Mouse (Mus musculus) intestine, postnatal 0 days (tissue): ENCODE measurements around the gene Dhrs7c. TPM values are rescaled to one million over a fixed set of nuclear protein-coding genes. Genes with fewer than 3 reads are reported as not detected.

Source experiments
- ATAC-seq: fragments of 200-750 bp; cut with Nextera tagmentation; 2 replicates; pipeline ENCODE4 v1.8.0; 2017; ENCODE audit warnings: mild to moderate bottlenecking, moderate TSS enrichment, moderate library complexity
- H3K27ac ChIP-seq: fragments of 300-500 bp; sonication (generic); 2 replicates; pipeline ENCODE4 v1.5.1; 2014; ENCODE audit warnings: mild to moderate bottlenecking, low read depth, low read length, moderate library complexity
- H3K27me3 ChIP-seq: fragments of 300-500 bp; sonication (generic); replicated peaks from 2 replicates; pipeline ENCODE4 v1.6.1; 2014; ENCODE audit warnings: low read length, mixed read lengths; ENCODE audit not compliant: control insufficient read depth, insufficient read depth
- H3K36me3 ChIP-seq: fragments of 300-500 bp; sonication (generic); 2 replicates; pipeline ENCODE4 v1.6.1; 2014; ENCODE audit warnings: mild to moderate bottlenecking, moderate library complexity; ENCODE audit not compliant: control insufficient read depth, insufficient read depth
- H3K4me1 ChIP-seq: fragments of 300-500 bp; sonication (generic); replicated peaks from 2 replicates; pipeline ENCODE4 v1.6.1; 2014; ENCODE audit warnings: antibody characterized with exemption, low read length, mixed read lengths; ENCODE audit not compliant: control insufficient read depth, insufficient read depth
- H3K4me2 ChIP-seq: fragments of 300-500 bp; sonication (generic); replicated peaks from 2 replicates; pipeline ENCODE4 v1.6.1; 2014; ENCODE audit warnings: low read depth, mild to moderate bottlenecking, moderate library complexity
- H3K4me3 ChIP-seq: fragments of 300-500 bp; sonication (generic); 2 replicates; pipeline ENCODE4 v1.5.1; 2014; ENCODE audit warnings: low read depth, low read length
- H3K9ac ChIP-seq: fragments of 300-500 bp; sonication (generic); 2 replicates; pipeline ENCODE4 v1.6.1; 2014; ENCODE audit warnings: mild to moderate bottlenecking, low read depth, low read length
- H3K9me3 ChIP-seq: fragments of 300-500 bp; sonication (generic); 2 replicates; pipeline ENCODE4 v1.6.1; 2016; ENCODE audit warnings: mixed run types; ENCODE audit not compliant: control insufficient read depth
- CTCF ChIP-seq: sonication (generic); IDR thresholded peaks from 2 replicates; pipeline ENCODE4 v1.5.1; 2016; ENCODE audit warnings: low read depth, mild to moderate bottlenecking, control low read depth, antibody characterized with exemption, moderate library complexity
- WGBS: fragments of 180-500 bp; shearing (Covaris S2); extraction: QIAGEN DNeasy Blood & Tissue Kit; methylation state at CpG from one replicate; pipeline ENCODE4 v1.1.7; 2014; 5-methylcytosine and 5-hydroxymethylcytosine counted together
- polyA plus RNA-seq: library from polyadenylated mRNA; unstranded; fragments of >200 nt; fragmentation: Nextera tagmentation; extraction: Ambion mirVana; gene quantifications from 2 replicates; pipeline ENCODE4 v1.2.1, GENCODE M21; 2015

Gene Dhrs7c
- polyA plus RNA-seq: not detected in 2 replicates

DNA sequence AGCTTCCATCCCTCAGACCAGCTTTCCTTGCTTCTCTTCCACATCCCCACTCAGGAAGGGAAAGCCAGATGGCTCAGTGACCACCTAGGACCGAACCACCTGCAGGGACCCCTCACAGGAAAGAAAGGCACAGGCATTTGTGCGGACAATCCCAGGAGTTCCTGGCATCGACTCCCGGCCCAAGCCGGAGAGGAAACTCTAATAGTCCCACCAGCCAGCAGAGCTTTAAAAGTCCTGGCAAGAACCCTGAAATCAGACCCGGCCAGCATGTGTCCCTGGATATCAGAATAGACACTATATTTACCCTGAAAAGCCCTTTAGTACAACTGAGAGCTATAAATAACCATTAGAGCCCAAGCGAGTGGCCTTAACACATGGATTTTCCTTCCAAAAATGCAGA, at the start of gene Dhrs7c:
TSS of gene Dhrs7c (plus strand) at position 257 of the 400 bp plus-strand sequence.
- H3K4me1 ChIP-seq: no peaks in the 10 kb centered on the region
- WGBS: 70% methylated on average over 7 of the region's 7 CpGs

DNA sequence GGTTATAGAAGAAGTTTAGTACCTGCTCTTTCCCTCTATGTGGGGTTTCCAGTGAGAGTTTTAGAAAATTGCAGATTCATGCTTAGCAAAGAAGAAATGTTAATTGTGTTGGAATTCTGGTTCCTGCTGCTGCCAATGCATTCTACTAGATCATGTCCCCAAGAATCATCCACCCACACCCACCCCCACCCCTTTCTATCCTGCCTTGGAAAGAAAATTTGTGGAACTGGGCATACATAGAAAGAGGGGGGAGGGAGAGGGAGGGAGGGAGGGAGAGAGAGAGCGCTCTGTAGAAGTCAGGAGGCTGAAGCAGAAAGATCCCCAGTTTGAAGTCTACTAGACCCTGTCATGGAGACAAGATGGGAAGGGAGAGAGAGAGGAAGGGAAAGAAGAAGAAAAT, 41.7 kb upstream of the Dhrs7c start:
- no peak for ATAC-seq
- H3K27ac ChIP-seq: no peak overlapping the region
- no peak for TF ChIP-seq CTCF
- H3K4me2 ChIP-seq: no peak overlapping the region
- no peaks in the 10 kb centered on the region for H3K27me3 ChIP-seq
- H3K36me3 ChIP-seq: no peaks in the 10 kb centered on the region
- H3K9ac ChIP-seq: no peak overlapping the region
- WGBS: 100% methylated on average over 1 of the region's 1 CpGs
- no peak overlapping the region for H3K4me3 ChIP-seq
- no peaks in the 10 kb centered on the region for H3K4me1 ChIP-seq
- H3K9me3 ChIP-seq: no peaks in the 10 kb centered on the region

More for the DNA sequence above, at the start of gene Dhrs7c:
- Histone ChIP-seq H3K9ac (no peak within 1 kb of the TSS), H3K4me2 (no peak within 1 kb of the TSS), H3K4me3 (no peak within 1 kb of the TSS), H3K27ac (no peak within 1 kb of the TSS), H3K27me3 (no peaks in the 10 kb centered on the region), H3K9me3 (no peaks in the 10 kb centered on the region), H3K36me3 (no peaks in the 10 kb centered on the region)
- ATAC-seq: no peak
- TF ChIP-seq CTCF: no peak

DNA sequence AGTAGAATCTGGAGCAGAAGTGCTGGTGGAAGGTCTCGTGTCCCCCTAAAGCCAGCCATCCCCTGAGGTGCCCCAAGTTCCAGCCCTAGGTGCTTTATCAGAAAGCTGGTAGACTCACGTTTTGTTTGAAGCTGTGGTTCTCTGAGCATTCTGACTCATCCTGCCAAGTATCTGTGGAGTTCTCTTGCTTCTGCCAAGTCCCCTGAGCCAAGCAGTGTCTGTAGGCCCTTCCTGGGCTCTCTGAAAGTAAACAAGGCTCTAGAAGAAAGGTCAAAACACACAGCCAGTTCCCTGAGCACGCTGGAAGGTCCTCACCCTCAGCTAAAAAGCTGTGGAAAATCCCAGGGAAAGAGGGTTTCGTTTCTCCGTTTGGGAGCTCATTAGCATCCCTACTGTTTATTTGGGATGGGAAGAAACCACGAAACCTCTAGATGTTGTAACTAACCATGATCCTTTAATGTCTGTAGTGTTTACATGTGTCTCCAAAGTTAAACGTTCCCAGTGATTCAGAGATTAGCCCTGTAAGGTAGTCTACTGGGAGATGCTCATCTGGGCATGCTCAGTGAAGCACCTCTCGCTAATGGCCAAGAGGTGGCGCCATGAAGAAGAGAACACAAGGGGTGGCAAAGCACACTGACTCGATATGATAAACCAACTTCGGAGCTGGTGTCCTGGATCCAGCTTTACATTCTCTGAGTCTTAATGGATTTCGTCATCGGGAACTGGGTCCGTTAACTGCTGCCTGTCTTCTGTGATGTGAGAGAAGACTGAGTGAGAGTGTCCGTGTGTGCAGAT, 40.4 kb upstream of the Dhrs7c start:
- no peak for ATAC-seq
- no peak overlapping the region for H3K27ac ChIP-seq
- 58% methylated on average over 15 of the region's 15 CpGs for whole genome bisulfite sequencing

DNA sequence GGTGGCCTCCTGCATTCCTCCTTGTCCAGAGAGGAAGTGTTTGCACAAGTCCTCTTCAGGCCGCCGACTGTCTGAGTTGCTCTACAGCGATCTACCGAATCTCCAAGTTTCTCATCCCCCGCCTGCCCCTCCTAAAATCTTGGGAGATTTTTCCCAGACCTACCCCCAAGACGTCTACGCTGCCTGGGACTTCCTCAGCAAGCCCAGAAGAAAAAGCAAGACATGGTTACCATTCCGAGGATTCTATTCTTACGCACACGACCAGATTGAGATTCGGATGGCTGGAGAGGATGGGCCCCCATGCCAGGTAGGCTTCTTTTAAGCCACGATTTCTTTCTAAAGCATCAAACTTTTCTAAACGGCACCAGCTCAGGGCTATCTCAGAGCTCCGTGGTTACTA, 26.9 kb upstream of the Dhrs7c start, which contains the start of gene Glp2r:
TSS of gene Glp2r (minus strand) at position 101 of the 400 bp plus-strand sequence.
- Histone ChIP-seq H3K4me3 (no peak within 1 kb of the TSS), H3K27me3 (no peaks in the 10 kb centered on the region), H3K27ac (peak within 1 kb of the TSS; percentile 41), H3K9me3 (no peaks in the 10 kb centered on the region), H3K9ac (no peak within 1 kb of the TSS), H3K4me2 (no peak within 1 kb of the TSS), H3K4me1 (no peaks in the 10 kb centered on the region), H3K36me3 (no peaks in the 10 kb centered on the region)
- TF ChIP-seq CTCF: no peak
- ATAC-seq: no peak
- WGBS: 54% methylated on average over 14 of the region's 14 CpGs

More for the DNA sequence above, 40.4 kb upstream of the Dhrs7c start:
- H3K4me3 ChIP-seq: no peak overlapping the region
- H3K9ac ChIP-seq: no peak overlapping the region
- H3K4me2 ChIP-seq: no peak overlapping the region
- no peaks in the 10 kb centered on the region for H3K36me3 ChIP-seq
- TF ChIP-seq CTCF: peak; percentile 56
- H3K9me3 ChIP-seq: no peaks in the 10 kb centered on the region
- H3K4me1 ChIP-seq: no peaks in the 10 kb centered on the region
- H3K27me3 ChIP-seq: no peaks in the 10 kb centered on the region

DNA sequence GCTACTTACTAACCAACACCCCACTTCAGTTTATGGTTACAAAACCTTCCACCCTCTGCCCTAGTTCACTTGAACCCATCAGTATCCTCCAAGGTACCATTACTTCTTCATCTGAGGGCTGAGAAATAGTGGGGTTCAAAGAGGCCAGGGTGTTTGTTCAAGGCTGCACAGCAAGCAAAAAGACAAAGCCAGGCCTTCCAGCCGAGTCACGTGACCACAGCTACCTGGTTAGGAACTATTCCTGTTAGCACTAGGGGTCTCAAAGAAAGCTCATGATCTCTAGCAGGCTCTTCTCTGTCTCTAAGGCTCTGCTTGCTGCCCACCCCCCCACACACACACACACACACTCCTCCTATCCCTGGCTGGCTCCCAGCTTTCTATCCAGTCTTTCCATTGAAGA, 26.3 kb upstream of the Dhrs7c start:
- Histone ChIP-seq H3K4me1 (no peaks in the 10 kb centered on the region), H3K4me2 (no peak overlapping the region), H3K9ac (no peak overlapping the region), H3K36me3 (no peaks in the 10 kb centered on the region), H3K4me3 (no peak overlapping the region), H3K27ac (0 out of 2 replicates have a peak overlapping the region, but pooled peaks have one; percentile 41), H3K9me3 (no peaks in the 10 kb centered on the region), H3K27me3 (no peaks in the 10 kb centered on the region)
- no peak for TF ChIP-seq CTCF
- ATAC-seq: no peak
- WGBS: 57% methylated on average over 2 of the region's 2 CpGs

DNA sequence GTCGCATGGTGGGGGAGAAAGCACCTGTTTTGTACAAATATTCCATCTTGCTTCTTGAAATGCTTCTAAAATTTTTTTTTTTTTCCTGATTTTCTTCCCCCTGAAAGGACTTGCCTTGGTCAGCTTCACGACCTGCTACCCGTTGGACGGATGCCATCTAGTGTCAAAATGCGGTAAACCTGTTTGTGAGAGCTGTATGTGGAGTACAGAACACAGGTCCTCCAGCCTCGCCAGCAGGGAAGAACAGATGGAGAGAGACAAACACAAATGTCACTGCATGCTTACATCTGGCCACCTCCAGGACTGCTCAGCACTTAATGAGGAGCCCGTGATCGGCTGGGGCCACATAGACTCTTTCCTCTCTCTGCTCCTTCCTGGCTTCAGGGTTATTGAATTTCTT, 25.4 kb upstream of the Dhrs7c start:
- Histone ChIP-seq H3K4me2 (no peak overlapping the region), H3K4me3 (no peak overlapping the region), H3K27me3 (no peaks in the 10 kb centered on the region), H3K9me3 (no peaks in the 10 kb centered on the region), H3K27ac (no peak overlapping the region), H3K4me1 (no peaks in the 10 kb centered on the region), H3K36me3 (no peaks in the 10 kb centered on the region), H3K9ac (no peak overlapping the region)
- 13% methylated on average over 8 of the region's 8 CpGs for WGBS
- no peak for ATAC-seq
- peak; percentile 65 for TF ChIP-seq CTCF
